Mouse (Mus musculus): ENCODE data around the gene Tbc1d22a. TPM values are rescaled to one million over a fixed set of nuclear protein-coding genes. Genes with fewer than 3 reads are reported as not detected.

Gene Tbc1d22a
- total RNA-seq, 1 experiment from 2014 or later, result 15.7 TPM

GRCm38 (mm10) chr15:86320803-86321510 is 106.7 kb downstream of the Tbc1d22a start:
- no peak for ATAC-seq (replicated peaks; ENCODE audit: low read depth, poor library complexity, severe bottlenecking)

DNA sequence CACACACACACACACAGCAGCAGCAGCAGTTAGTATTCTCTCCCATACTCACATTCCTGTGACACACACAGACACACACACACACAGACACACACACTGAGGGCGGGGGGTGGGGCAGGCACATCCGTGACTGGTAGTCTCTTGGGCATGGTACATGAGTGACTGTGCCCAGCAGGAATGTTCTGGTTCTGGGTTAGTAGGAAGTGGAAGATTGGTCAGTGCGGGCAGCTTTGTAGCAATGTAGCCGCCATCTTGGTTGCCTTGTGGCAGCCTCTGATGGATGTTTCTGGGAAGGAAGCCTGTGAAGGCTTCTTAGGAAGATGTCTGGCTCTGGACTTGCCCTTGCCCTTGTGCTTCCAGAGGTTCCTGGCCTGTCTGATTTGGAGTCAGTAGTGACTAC is 112.1 kb downstream of the Tbc1d22a start:
- no peak for ATAC-seq (replicated peaks; ENCODE audit: low read depth, poor library complexity, severe bottlenecking)

DNA sequence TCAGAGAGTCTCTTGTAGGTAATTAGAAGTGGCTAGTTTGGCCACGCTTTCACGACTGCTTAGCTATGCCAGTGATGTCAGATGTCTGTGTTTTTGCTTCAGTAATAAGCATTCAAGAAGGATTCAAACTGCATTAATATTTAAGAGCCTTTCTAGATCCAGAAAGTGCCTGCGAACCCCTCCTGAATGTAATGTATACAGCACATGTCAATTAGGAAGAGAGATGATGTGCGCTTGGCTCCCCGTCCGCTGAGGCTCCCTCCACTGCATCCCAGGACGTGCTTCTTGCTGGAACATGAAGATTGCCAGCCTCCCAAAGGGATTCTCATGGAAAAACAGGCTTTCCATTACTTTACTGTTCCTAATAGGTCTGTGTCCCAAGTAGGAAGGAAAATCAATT is 115.7 kb downstream of the Tbc1d22a start:
- ATAC-seq (replicated peaks; ENCODE audit: low read depth, poor library complexity, severe bottlenecking), result no peak

DNA sequence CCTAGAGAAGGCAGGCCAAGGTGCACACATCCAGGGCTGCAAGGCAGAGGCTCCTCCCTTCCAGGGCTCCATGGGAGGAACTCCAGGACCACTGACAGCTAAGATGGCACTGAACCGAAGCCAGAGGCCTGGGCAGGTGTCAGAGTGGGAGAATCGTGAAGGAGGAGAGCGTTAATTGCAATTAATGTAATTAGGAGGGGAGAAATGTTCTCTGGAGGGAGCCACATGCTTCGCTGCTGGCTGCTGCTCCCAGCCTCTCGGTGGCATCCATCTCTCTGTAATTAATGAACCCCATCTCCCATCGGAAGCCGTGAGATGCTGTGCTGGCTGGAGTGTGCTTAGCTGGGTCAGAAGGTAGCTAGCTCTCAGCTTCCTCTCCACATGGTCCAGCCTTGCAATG is 116.2 kb downstream of the Tbc1d22a start:
- ATAC-seq (replicated peaks; ENCODE audit: low read depth, poor library complexity, severe bottlenecking), result no peak

- no peak for ATAC-seq (replicated peaks; ENCODE audit: low read depth, poor library complexity, severe bottlenecking)
Observed at GRCm38 (mm10) chr15:86331501-86332245, 117.4 kb downstream of the Tbc1d22a start.

GRCm38 (mm10) chr15:86333176-86333575 is 118.9 kb downstream of the Tbc1d22a start:
- no peak for ATAC-seq (replicated peaks; ENCODE audit: low read depth, poor library complexity, severe bottlenecking)

- ATAC-seq (replicated peaks; ENCODE audit: low read depth, poor library complexity, severe bottlenecking), result no peak
Observed at GRCm38 (mm10) chr15:86333606-86334005, 119.3 kb downstream of the Tbc1d22a start.

DNA sequence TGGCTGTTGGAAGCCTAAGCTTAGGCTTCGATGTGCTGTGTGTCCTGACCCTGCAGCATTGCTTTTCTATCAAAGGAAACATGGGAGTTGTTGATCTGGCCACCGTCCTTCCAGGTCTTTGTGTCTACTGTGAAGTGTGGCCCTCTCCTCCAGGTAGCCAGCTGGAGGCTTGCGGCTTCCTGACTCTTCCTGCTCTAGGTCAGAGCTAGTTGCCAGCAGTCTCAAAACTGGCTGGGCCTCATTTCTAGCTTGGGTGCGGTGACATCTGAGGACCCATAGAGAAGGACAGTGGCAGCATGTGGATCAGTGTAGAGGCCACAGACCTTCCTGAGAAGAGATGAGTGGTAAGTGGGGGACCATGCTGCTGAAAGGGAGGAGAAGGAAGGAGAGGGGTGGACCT is 120.0 kb downstream of the Tbc1d22a start:
- no peak for ATAC-seq (replicated peaks; ENCODE audit: low read depth, poor library complexity, severe bottlenecking)

DNA sequence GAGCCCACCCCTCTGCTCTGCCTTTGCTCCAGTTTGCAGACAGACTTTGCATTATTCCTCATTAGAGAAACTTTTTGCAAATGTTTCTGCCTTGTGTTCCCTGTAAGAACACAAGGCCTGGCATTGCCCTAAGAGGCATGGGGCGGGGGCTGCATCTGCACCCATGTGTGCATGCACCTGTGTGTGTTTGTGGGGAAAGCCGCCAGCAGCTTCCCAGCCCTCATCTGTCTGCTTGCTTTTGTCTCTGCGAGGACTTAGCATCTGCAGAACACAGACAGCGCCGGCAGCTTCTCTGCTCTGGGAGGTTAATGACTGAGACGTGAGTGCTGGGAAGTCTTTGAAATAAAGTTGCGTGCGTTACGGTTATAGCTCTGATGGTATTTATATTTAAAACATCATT is 120.5 kb downstream of the Tbc1d22a start:
- no peak for ATAC-seq (replicated peaks; ENCODE audit: low read depth, poor library complexity, severe bottlenecking)

DNA sequence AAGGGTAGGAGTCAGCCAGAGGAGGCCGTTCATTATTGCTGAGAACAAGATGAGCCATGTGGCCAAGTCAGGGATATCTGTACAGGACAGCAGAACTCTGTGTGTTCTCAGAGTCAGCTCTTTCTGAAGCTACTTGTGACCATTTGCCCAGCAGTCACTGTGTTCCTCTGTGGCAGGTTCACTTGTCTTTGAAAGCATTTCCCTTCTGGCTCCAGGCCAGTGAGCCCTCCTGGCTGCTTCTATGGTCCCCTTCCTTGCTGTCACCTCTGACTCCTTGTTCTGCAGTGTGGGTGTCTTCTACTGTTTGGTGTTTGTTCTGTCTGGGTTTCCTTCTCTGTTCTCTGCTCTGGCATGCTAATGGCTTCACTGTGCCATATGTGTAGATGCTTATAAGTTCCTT is 121.5 kb downstream of the Tbc1d22a start:
- no peak for ATAC-seq (replicated peaks; ENCODE audit: low read depth, poor library complexity, severe bottlenecking)

GRCm38 (mm10) chr15:86337726-86338125 is 123.5 kb downstream of the Tbc1d22a start:
- ATAC-seq (replicated peaks; ENCODE audit: low read depth, poor library complexity, severe bottlenecking), result no peak

DNA sequence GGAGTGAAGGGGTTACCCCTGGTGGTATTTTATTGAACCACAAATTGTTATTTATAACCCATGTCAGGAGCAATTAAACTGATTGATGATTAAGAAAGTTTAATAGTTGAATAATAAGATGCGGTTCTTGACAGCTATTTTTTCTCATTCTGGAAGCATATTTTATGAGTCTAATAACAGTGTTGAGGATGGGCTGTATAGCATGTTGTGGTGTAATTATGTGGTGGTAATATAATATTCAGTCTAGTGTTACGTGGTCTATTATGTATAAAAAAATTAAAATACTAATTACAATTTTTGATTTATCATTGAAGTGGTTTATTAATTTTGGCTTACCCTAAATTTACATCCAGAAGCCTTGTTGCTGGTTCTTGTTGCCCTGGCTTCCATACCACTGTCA is 125.5 kb downstream of the Tbc1d22a start:
- ATAC-seq (replicated peaks; ENCODE audit: low read depth, poor library complexity, severe bottlenecking), result no peak

GRCm38 (mm10) chr15:86340766-86341165 is 126.5 kb downstream of the Tbc1d22a start:
- ATAC-seq (replicated peaks; ENCODE audit: low read depth, poor library complexity, severe bottlenecking), result no peak

- ATAC-seq (replicated peaks; ENCODE audit: low read depth, poor library complexity, severe bottlenecking), result no peak; the same call in 1 of the 2 replicates
Observed at GRCm38 (mm10) chr15:86342637-86343375, 128.5 kb downstream of the Tbc1d22a start.

GRCm38 (mm10) chr15:86344906-86345331 is 130.7 kb downstream of the Tbc1d22a start:
- ATAC-seq (replicated peaks; ENCODE audit: low read depth, poor library complexity, severe bottlenecking), result peak; percentile 56

DNA sequence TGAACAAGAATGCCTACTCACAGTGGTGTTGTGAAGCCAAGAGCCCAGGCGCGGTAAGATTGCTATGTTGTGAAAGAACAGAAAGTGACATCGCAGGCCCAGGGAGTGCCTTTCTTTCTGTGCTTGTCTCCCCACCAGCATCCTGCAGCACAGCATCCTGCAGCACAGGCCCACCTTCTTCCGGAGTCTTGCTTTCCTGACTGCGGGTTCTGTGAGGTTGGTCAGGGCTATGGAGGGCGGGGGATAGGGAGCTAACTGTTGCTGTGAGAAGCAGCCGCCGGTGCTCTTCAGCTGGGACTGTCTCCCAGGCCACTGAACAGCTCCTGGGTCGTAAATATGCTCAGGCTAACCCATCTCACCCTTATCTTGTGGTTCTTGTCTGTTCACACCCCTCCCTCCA is 131.6 kb downstream of the Tbc1d22a start:
- peak; percentile 71 for ATAC-seq (replicated peaks; ENCODE audit: low read depth, poor library complexity, severe bottlenecking)

DNA sequence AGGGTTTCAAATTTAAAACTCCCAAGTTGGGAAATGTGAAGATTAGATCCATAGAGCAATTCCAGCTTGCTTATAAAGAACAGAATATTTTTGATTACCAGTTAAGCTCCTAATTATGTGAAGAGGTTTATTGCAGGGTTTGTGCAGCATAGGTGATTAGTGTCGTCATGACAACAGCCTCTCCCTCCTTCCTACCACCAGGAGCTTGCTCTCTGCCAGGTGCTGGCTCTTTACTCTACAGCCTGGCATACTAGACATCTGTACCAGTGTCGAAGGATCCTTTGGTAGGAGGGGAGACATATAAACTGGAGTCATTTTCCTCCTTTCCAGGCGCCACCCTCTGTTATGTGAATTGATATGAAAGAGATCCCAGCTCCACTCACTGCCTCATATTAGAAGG is 132.3 kb downstream of the Tbc1d22a start:
- ATAC-seq (replicated peaks; ENCODE audit: low read depth, poor library complexity, severe bottlenecking), result no peak

GRCm38 (mm10) chr15:86354932-86355331 is 140.7 kb downstream of the Tbc1d22a start:
- no peak for ATAC-seq (replicated peaks; ENCODE audit: low read depth, poor library complexity, severe bottlenecking)

DNA sequence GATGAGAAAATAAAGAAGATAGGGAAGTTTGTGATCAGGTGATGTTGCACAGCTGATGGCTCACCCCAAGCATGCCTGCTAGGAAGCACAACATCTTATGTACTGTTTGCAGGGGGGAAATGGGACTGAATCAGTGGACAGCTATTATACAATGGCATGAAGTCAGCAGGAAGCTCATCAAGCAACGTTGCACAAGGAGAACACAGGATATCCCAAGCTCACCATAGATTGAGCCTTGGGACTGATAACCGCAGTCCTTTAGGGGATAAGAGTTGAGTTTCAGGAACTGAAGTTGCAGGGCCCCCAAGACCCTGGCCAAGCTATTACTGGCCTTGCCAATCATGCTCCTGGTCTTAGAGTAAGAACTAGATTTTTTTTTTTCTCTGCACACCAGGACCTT is 141.6 kb downstream of the Tbc1d22a start:
- ATAC-seq (replicated peaks; ENCODE audit: low read depth, poor library complexity, severe bottlenecking), result 0 out of 2 replicates have a peak, but pooled peaks have one; percentile 18

- no peak for ATAC-seq (replicated peaks; ENCODE audit: low read depth, poor library complexity, severe bottlenecking)
Observed at GRCm38 (mm10) chr15:86360376-86360775, 146.1 kb downstream of the Tbc1d22a start.
